Mouse (Mus musculus): ENCODE measurements around the gene Tiam1. TPM values are rescaled to one million over a fixed set of nuclear protein-coding genes. Genes with fewer than 3 reads are reported as not detected.

Tiam1 gene
- polyA plus RNA-seq, 1 experiment from 2014 or later = 18.5 TPM

DNA sequence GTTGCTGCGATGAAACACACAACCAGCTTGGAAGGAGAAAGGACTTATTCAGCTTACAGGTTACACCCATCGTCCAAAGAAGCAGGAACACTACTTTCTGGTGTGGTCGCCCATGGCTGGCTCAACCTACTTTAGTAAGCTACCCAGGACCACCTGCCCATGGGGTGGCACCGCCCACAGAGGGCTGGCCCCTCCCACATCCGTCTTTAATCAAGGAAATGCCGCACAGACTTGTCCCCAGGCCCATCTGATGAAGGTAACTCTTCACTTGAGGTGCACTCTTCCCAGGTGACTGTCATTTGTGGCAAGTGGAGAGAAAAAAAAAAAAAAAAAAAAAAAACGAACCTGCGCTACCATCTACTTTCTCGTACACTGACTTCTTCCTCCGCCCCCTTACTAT is 381.0 kb downstream of the Tiam1 start:
- TF ChIP-seq CTCF (IDR thresholded peaks at IDR 0.05; ENCODE audit: low read depth) = no peak
- Histone ChIP-seq H3K27me3 (ENCODE audit: insufficient read depth, low read length) (no peaks in the 10 kb centered on the region), H3K4me3 (ENCODE audit: low read depth, low read length) (no peak overlapping the region), H3K9ac (no peak overlapping the region), H3K36me3 (ENCODE audit: insufficient read depth) (no peaks in the 10 kb centered on the region), H3K4me1 (ENCODE audit: insufficient read depth) (no peaks in the 10 kb centered on the region), H3K4me2 (no peak overlapping the region), H3K27ac (ENCODE audit: low read depth) (no peak overlapping the region), H3K9me3 (ENCODE audit: low read depth, low read length) (peaks cover 4% of the 10 kb centered on the region; the same call in 1 of the 2 replicates)
- ATAC-seq (ENCODE audit: insufficient read depth) (no peak), DNase-seq (no peak)
- whole genome bisulfite sequencing = 79% methylated on average over 10 of the region's 10 CpGs

DNA sequence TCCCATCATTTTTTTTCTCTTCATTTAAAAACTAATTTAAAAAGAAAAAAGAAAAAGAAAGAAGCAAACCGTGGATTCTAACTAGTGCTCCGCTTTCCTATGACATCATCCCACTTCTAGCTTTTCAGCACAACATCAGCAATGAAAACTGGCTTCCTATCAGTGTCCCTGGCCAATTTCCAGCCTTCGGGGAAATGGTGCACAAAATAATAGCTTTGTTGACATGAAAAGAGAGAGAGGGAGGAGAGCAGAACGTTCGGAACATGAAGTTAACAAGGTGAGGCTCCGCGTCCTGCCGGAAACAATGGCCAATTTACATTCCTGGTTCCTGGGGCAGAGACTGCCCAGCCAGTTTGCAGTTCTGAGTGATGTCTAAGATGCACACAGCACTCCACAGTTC is 381.5 kb downstream of the Tiam1 start:
- Histone ChIP-seq H3K4me2 (no peak overlapping the region), H3K9me3 (ENCODE audit: low read depth, low read length) (peaks cover 4% of the 10 kb centered on the region; the same call in 1 of the 2 replicates), H3K4me1 (ENCODE audit: insufficient read depth) (no peaks in the 10 kb centered on the region), H3K27ac (ENCODE audit: low read depth) (no peak overlapping the region), H3K4me3 (ENCODE audit: low read depth, low read length) (no peak overlapping the region), H3K9ac (no peak overlapping the region), H3K27me3 (ENCODE audit: insufficient read depth, low read length) (no peaks in the 10 kb centered on the region), H3K36me3 (ENCODE audit: insufficient read depth) (no peaks in the 10 kb centered on the region)
- TF ChIP-seq CTCF (IDR thresholded peaks at IDR 0.05; ENCODE audit: low read depth) = no peak
- 52% methylated on average over 8 of the region's 8 CpGs for WGBS
- ATAC-seq (ENCODE audit: insufficient read depth) = no peak
- DNase-seq = peak; percentile 47

DNA sequence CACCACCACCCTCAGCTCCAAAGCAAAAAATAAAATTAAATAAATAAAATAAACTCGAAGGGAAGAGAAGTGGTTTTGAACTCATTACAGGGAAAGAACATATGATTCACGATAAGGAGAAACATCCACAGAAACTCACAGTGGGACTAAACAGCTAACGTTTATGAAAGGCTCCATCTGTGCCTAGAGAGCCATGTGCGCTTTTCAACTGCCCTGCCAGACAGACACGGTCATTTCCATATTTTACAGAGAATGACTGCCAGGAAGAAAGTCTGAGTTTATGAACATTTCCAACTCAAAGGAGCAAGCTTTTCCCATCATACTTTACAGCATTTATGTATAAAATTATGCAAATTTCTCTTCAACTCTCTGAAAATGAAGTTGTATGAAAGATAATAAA is 386.2 kb downstream of the Tiam1 start:
- no peak overlapping the region for H3K4me2 ChIP-seq
- no peak for TF ChIP-seq CTCF (IDR thresholded peaks at IDR 0.05; ENCODE audit: low read depth)
- H3K9ac ChIP-seq = no peak overlapping the region
- peaks cover 4% of the 10 kb centered on the region; the same call in 1 of the 2 replicates for H3K9me3 ChIP-seq (ENCODE audit: low read depth, low read length)
- no peak overlapping the region for H3K4me3 ChIP-seq (ENCODE audit: low read depth, low read length)
- no peak overlapping the region for H3K27ac ChIP-seq (ENCODE audit: low read depth)
- H3K36me3 ChIP-seq (ENCODE audit: insufficient read depth) = no peaks in the 10 kb centered on the region
- DNase-seq = no peak
- WGBS = 60% methylated on average over 5 of the region's 5 CpGs
- H3K4me1 ChIP-seq (ENCODE audit: insufficient read depth) = no peaks in the 10 kb centered on the region
- H3K27me3 ChIP-seq (ENCODE audit: insufficient read depth, low read length) = no peaks in the 10 kb centered on the region
- ATAC-seq (ENCODE audit: insufficient read depth) = no peak

DNA sequence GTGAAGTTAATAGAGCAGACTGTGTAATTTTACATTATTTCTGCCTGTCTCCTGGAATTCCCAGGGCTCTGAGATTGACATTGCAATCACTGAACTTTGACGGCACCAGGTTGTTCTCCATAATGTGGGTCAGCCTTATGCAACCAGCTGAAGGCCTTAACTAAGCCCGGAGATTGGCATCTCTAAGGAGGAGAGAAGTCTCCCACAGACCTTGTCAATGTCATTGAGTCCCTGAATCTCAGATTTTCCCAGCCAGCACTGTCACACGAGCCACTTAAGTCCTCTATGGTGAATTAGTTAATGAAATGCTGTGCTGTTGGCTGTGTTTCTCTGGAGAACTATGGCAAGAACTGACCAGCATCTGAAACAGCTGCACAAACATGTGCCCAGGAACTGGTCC is 388.9 kb downstream of the Tiam1 start:
- WGBS = 84% methylated on average over 3 of the region's 3 CpGs

DNA sequence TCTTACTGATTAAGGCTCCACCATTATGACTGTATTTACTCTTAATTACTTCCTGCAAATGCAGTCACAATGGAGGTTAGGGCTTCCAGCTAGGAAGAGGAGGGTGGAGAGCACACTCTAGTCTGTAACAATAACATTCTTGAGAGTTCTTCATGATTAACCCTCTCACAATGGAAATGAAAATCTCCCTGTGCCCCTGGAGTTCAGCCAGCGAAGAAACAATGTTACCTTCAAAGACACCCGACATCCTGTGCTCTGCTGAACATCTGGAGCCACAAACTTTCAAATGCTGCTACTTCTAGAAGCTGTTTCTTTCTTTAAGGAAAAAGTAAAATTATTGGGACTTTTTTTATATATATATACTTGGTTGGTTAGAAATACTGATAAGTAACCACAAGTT is 395.7 kb downstream of the Tiam1 start:
- DNase-seq = peak; percentile 57
- 55% methylated on average over 2 of the region's 2 CpGs for WGBS
- Histone ChIP-seq H3K9ac (no peak overlapping the region), H3K4me3 (ENCODE audit: low read depth, low read length) (no peak overlapping the region), H3K36me3 (ENCODE audit: insufficient read depth) (no peaks in the 10 kb centered on the region), H3K9me3 (ENCODE audit: low read depth, low read length) (no peaks in the 10 kb centered on the region; the same call in 1 of the 2 replicates), H3K27me3 (ENCODE audit: insufficient read depth, low read length) (no peaks in the 10 kb centered on the region), H3K27ac (ENCODE audit: low read depth) (no peak overlapping the region), H3K4me2 (no peak overlapping the region), H3K4me1 (ENCODE audit: insufficient read depth) (no peaks in the 10 kb centered on the region)
- TF ChIP-seq CTCF (IDR thresholded peaks at IDR 0.05; ENCODE audit: low read depth) = no peak
- ATAC-seq (ENCODE audit: insufficient read depth) = no peak

More for the DNA sequence above, 388.9 kb downstream of the Tiam1 start:
- no peaks in the 10 kb centered on the region for H3K27me3 ChIP-seq (ENCODE audit: insufficient read depth, low read length)
- no peak for TF ChIP-seq CTCF (IDR thresholded peaks at IDR 0.05; ENCODE audit: low read depth)
- ATAC-seq (ENCODE audit: insufficient read depth) (no peak), DNase-seq (no peak)
- no peaks in the 10 kb centered on the region for H3K4me1 ChIP-seq (ENCODE audit: insufficient read depth)
- no peak overlapping the region for H3K4me3 ChIP-seq (ENCODE audit: low read depth, low read length)
- no peak overlapping the region for H3K9ac ChIP-seq
- H3K36me3 ChIP-seq (ENCODE audit: insufficient read depth) = no peaks in the 10 kb centered on the region
- no peak overlapping the region for H3K4me2 ChIP-seq
- peaks cover 4% of the 10 kb centered on the region; the same call in 1 of the 2 replicates for H3K9me3 ChIP-seq (ENCODE audit: low read depth, low read length)
- H3K27ac ChIP-seq (ENCODE audit: low read depth) = no peak overlapping the region

DNA sequence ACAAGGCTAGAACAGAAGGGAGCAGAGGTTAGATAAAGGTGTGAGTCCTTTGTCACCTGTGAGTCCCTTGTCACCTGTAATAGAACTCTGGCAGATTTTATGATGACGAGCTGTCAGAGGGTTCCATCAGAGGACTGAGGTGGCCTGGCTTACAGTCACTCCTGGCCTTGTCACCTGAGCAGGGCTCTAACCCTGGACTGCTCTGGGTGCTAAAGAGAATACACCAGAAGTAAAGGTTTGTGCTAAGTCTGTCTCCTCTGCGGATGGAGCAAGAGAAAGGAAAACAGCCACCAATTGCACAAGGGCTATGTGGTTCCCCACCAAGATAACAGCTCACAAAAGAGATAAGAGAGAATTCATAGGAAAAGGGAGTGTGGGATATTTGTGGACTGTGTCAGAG is 404.0 kb downstream of the Tiam1 start:
- ATAC-seq (ENCODE audit: insufficient read depth) (no peak), DNase-seq (no peak)
- Histone ChIP-seq H3K27me3 (ENCODE audit: insufficient read depth, low read length) (no peaks in the 10 kb centered on the region), H3K36me3 (ENCODE audit: insufficient read depth) (no peaks in the 10 kb centered on the region), H3K9me3 (ENCODE audit: low read depth, low read length) (no peaks in the 10 kb centered on the region), H3K4me1 (ENCODE audit: insufficient read depth) (no peaks in the 10 kb centered on the region), H3K27ac (ENCODE audit: low read depth) (no peak overlapping the region), H3K4me2 (no peak overlapping the region), H3K9ac (no peak overlapping the region), H3K4me3 (ENCODE audit: low read depth, low read length) (no peak overlapping the region)
- TF ChIP-seq CTCF (IDR thresholded peaks at IDR 0.05; ENCODE audit: low read depth) = no peak
- WGBS = 57% methylated on average over 2 of the region's 2 CpGs

DNA sequence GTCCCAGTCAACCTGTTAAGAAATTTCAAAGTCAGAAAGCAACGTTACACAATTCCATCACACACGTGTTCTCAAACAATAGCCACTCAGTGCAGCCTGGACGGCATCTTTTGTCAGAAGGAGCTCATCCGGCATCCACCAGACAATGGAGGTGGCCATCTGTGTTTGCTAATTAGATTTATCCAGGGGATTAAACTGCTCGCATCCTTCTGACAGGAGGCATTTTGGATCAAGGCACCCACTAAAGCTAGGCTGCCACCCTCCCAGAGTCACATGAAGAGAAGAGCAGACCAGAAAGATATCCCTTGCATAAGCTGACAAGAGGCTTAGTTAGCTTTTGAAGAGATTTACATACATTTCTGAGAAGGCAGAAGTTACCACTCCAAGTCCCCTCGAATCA is 404.6 kb downstream of the Tiam1 start:
- no peak overlapping the region for H3K4me3 ChIP-seq (ENCODE audit: low read depth, low read length)
- no peak overlapping the region for H3K4me2 ChIP-seq
- H3K4me1 ChIP-seq (ENCODE audit: insufficient read depth) = no peaks in the 10 kb centered on the region
- no peak overlapping the region for H3K9ac ChIP-seq
- no peak for ATAC-seq (ENCODE audit: insufficient read depth)
- TF ChIP-seq CTCF (IDR thresholded peaks at IDR 0.05; ENCODE audit: low read depth) = no peak
- DNase-seq = no peak
- H3K27me3 ChIP-seq (ENCODE audit: insufficient read depth, low read length) = no peaks in the 10 kb centered on the region
- H3K36me3 ChIP-seq (ENCODE audit: insufficient read depth) = no peaks in the 10 kb centered on the region
- WGBS = 36% methylated on average over 6 of the region's 6 CpGs
- no peak overlapping the region for H3K27ac ChIP-seq (ENCODE audit: low read depth)
- no peaks in the 10 kb centered on the region for H3K9me3 ChIP-seq (ENCODE audit: low read depth, low read length)

Other genes with a start within 250 kb of the Tiam1 start
- gene Sod1, start 77.0 kb upstream of the Tiam1 start, polyA plus RNA-seq (2014; fragmentation: Nextera tagmentation; extraction: Ambion mirVana) = 1,316 and 1,360 TPM in 2 replicates
- 36.0 and 42.8 TPM in 2 replicates for gene Scaf4, start 140.7 kb upstream of the Tiam1 start, polyA plus RNA-seq (2014; fragmentation: Nextera tagmentation; extraction: Ambion mirVana)
- 21.2 and 21.3 TPM in 2 replicates for gene Hunk, start 242.2 kb upstream of the Tiam1 start, polyA plus RNA-seq (2014; fragmentation: Nextera tagmentation; extraction: Ambion mirVana)

Measured in lung, embryonic 14.5 days (tissue).